Mouse (Mus musculus) heart, embryonic 15.5 days (tissue): ENCODE data around the gene U2surp. TPM values are rescaled to one million over a fixed set of nuclear protein-coding genes. Genes with fewer than 3 reads are reported as not detected.
A peak's percentile ranks its signal among the peaks of the same experiment; 100 is the strongest.

ENCODE experiments used
- ATAC-seq: fragments of 200-750 bp; cut with Nextera tagmentation; replicated peaks from 2 replicates; pipeline ENCODE4 v1.8.0; 2017; ENCODE audit warnings: low read depth, moderate TSS enrichment; ENCODE audit not compliant: insufficient number of reproducible peaks, insufficient read depth, low FRiP score
- H3K27ac ChIP-seq: fragments of 300-500 bp; sonication (generic); 2 replicates; pipeline ENCODE4 v1.5.1; 2015; ENCODE audit warnings: mild to moderate bottlenecking, inconsistent platforms
- H3K27me3 ChIP-seq: fragments of 300-500 bp; sonication (generic); 2 replicates; pipeline ENCODE4 v1.6.1; 2015; ENCODE audit warnings: inconsistent platforms
- H3K36me3 ChIP-seq: fragments of 300-500 bp; sonication (generic); 2 replicates; pipeline ENCODE4 v1.6.1; 2015; ENCODE audit warnings: mild to moderate bottlenecking, inconsistent platforms
- H3K4me1 ChIP-seq: fragments of 300-500 bp; sonication (generic); replicated peaks from 2 replicates; pipeline ENCODE4 v1.6.1; 2015; ENCODE audit warnings: inconsistent platforms
- H3K4me2 ChIP-seq: fragments of 300-500 bp; sonication (generic); 2 replicates; pipeline ENCODE4 v1.6.1; 2015; ENCODE audit warnings: inconsistent platforms, mild to moderate bottlenecking, moderate library complexity
- H3K4me3 ChIP-seq: fragments of 300-500 bp; sonication (generic); 2 replicates; pipeline ENCODE4 v1.5.1; 2015; ENCODE audit warnings: mild to moderate bottlenecking, inconsistent platforms
- H3K9ac ChIP-seq: fragments of 300-500 bp; sonication (generic); 2 replicates; pipeline ENCODE4 v1.6.1; 2015; ENCODE audit warnings: mild to moderate bottlenecking, inconsistent platforms
- H3K9me3 ChIP-seq: fragments of 300-500 bp; sonication (generic); replicated peaks from 2 replicates; pipeline ENCODE4 v1.6.1; 2016; ENCODE audit warnings: inconsistent platforms
- WGBS: fragments of 180-500 bp; shearing (Covaris S2); methylation state at CpG from one replicate; pipeline ENCODE4 v1.1.7; 2015; ENCODE audit warnings: mixed read lengths; 5-methylcytosine and 5-hydroxymethylcytosine counted together
- polyA plus RNA-seq: library from polyadenylated mRNA; unstranded; fragments of >200 nt; fragmentation: Nextera tagmentation; extraction: Ambion mirVana; gene quantifications from 2 replicates; pipeline ENCODE4 v1.2.1, GENCODE M21; 2015

The U2surp gene
- 67.8 and 92.3 TPM in 2 replicates for polyA plus RNA-seq

GRCm38 (mm10) chr9:95511472-95512330 is at the start of gene U2surp:
Gene U2surp, minus strand, starts transcription at chr9:95511996.
- H3K9me3 ChIP-seq = no peaks in the 10 kb centered on the region
- H3K4me3 ChIP-seq = peak within 1 kb of the TSS; percentile 93
- peaks cover 21% of the 10 kb centered on the region for H3K4me1 ChIP-seq
- peak within 1 kb of the TSS; percentile 87 for H3K4me2 ChIP-seq
- peak within 1 kb of the TSS; percentile 93 for H3K9ac ChIP-seq
- under 1% methylated on average over 74 of the region's 74 CpGs for WGBS
- ATAC-seq = peak; percentile 93
- no peaks in the 10 kb centered on the region for H3K27me3 ChIP-seq
- peak within 1 kb of the TSS; percentile 94 for H3K27ac ChIP-seq
- no peaks in the 10 kb centered on the region for H3K36me3 ChIP-seq

DNA sequence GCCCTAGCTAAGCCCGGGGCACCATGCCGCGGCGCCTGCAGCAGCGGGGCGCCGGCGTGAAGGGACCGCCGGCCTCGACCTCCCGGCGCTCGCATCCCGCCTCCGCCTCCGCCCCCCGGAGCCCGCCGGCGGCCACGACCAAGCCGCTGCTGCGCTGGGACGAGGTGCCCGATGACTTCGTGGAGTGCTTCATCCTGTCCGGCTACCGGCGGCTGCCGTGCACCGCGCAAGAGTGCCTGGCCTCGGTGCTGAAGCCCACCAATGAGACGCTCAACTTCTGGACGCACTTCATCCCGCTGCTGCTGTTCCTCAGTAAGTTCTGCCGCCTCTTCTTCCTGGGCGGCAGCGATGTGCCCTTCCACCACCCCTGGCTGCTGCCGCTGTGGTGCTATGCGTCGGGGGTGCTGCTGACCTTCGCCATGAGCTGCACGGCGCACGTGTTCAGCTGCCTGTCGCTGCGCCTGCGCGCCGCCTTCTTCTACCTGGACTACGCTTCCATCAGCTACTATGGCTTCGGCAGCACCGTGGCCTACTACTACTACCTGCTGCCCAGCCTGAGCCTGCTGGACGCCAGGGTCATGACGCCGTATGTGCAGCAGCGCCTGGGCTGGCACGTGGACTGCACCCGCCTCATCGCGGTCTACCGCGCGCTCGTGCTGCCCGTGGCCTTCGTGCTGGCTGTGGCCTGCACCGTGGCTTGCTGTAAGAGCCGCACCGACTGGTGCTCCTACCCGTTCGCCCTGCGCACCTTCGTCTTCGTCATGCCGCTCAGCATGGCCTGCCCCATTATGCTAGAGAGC is 48.3 kb upstream of the U2surp start:
- Histone ChIP-seq H3K27me3 (peaks cover 79% of the 10 kb centered on the region), H3K9ac (peak overlapping the region; percentile 54), H3K4me2 (peak overlapping the region; percentile 98), H3K4me1 (peaks cover 24% of the 10 kb centered on the region), H3K36me3 (no peaks in the 10 kb centered on the region), H3K9me3 (no peaks in the 10 kb centered on the region), H3K4me3 (peak overlapping the region; percentile 64), H3K27ac (no peak overlapping the region)
- WGBS = 12% methylated on average over 78 of the region's 78 CpGs
- ATAC-seq = peak; percentile 56

DNA sequence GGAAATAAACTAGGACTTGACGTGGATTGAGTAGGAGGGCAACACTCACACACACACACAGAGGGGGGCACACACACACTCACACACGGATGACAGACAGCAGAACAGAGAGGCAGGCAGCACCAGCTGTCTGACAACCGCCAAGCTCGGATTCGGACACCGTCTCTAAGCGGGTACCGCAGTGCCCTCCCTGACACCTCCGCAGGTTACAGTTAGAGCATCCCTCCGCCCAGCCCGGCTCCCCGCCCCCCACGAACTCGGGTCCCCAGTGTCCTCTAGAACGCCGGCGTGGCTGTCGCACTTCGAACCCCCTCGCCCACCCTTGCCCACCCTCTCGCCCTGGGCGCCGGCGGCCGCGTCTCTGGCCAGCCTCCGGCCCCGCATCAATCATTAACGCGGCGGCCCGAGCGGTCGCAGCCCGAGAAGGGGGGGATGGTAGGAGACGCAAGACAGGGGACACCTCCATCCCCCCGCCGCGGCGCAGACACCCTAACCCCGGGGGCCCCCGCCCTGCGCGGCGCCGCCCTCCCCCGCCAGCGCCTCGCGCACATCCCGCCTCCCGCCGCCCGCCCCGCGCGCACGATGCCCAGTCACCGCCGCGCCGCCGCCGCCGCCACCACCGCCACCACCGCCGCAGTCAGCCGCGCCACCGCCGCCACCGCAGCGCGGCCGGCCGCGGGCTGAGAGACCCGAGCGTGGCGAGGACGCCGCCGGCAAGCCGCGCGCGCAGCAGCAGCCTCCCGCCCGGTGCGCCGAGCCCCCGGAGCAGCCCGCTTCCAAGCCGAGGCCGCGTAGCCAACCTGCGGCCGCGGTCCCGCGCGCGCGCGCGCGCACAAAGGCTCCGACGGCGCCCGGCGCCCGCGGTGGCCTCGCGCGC is 47.5 kb upstream of the U2surp start, which contains the start of gene Paqr9:
TSS of gene Paqr9 (plus strand) at position 599 of the 877 bp plus-strand sequence.
- H3K27me3 ChIP-seq = peaks cover 79% of the 10 kb centered on the region
- peak within 1 kb of the TSS; percentile 98 for H3K4me2 ChIP-seq
- no peaks in the 10 kb centered on the region for H3K36me3 ChIP-seq
- no peaks in the 10 kb centered on the region for H3K9me3 ChIP-seq
- ATAC-seq = peak; percentile 42; the same call in 1 of the 2 replicates
- peaks cover 22% of the 10 kb centered on the region for H3K4me1 ChIP-seq
- H3K4me3 ChIP-seq = peak within 1 kb of the TSS; percentile 64
- under 1% methylated on average over 63 of the region's 118 CpGs for WGBS
- H3K27ac ChIP-seq = no peak within 1 kb of the TSS
- H3K9ac ChIP-seq = peak within 1 kb of the TSS; percentile 54

DNA sequence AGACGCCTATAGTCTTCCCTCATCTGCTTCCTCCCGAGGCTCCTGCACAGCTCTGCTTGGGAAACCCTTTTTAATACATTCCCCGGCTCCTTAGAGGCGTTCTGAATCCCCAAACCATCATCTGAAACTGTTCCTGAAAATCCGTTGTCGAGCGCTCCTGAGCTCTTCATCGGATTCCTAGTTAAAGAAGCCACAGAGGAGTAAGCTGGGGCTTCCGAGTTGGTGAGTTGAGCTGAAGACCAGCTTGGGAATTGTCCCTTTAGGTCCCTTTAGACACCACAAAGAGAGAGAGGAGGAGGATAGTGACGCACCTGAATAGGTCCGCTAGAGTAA is 46.9 kb upstream of the U2surp start:
- no peaks in the 10 kb centered on the region for H3K36me3 ChIP-seq
- H3K4me1 ChIP-seq = peaks cover 16% of the 10 kb centered on the region
- H3K4me2 ChIP-seq = peak overlapping the region; percentile 98
- peaks cover 81% of the 10 kb centered on the region for H3K27me3 ChIP-seq
- ATAC-seq = no peak
- H3K9me3 ChIP-seq = no peaks in the 10 kb centered on the region
- H3K27ac ChIP-seq = no peak overlapping the region
- WGBS = 12% methylated on average over 11 of the region's 11 CpGs
- H3K9ac ChIP-seq = no peak overlapping the region
- H3K4me3 ChIP-seq = peak overlapping the region; percentile 64

DNA sequence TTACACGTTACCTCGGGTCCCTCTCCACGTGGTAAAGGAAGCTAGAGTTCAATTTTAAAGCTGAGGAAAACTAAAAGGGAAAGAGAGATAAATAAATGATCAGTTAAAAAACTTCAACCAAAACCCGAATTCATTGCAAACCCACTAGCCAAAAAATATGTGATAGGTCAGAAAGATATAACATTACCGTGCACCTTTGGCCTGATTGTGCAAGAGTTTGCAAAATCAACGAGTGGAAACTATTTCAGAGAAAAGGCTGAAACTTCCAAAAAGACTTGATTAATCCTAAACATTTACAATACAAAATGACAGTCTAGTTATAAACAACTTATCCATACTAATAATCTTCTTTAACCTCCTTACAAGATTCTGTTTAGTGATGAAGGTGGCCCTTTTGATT is 45.9 kb upstream of the U2surp start:
- Histone ChIP-seq H3K36me3 (no peaks in the 10 kb centered on the region), H3K4me1 (peaks cover 16% of the 10 kb centered on the region), H3K27me3 (peaks cover 77% of the 10 kb centered on the region), H3K4me2 (no peak overlapping the region), H3K27ac (no peak overlapping the region), H3K9me3 (no peaks in the 10 kb centered on the region), H3K4me3 (no peak overlapping the region), H3K9ac (no peak overlapping the region)
- 65% methylated on average over 6 of the region's 6 CpGs for WGBS
- ATAC-seq = no peak

GRCm38 (mm10) chr9:95556067-95556512 is 44.3 kb upstream of the U2surp start:
- Histone ChIP-seq H3K4me3 (no peak overlapping the region), H3K9me3 (no peaks in the 10 kb centered on the region), H3K4me2 (no peak overlapping the region), H3K27me3 (peaks cover 60% of the 10 kb centered on the region), H3K27ac (no peak overlapping the region), H3K4me1 (peaks cover 22% of the 10 kb centered on the region), H3K36me3 (no peaks in the 10 kb centered on the region), H3K9ac (no peak overlapping the region)
- no peak for ATAC-seq
- WGBS = 79% methylated on average over 4 of the region's 4 CpGs

- Histone ChIP-seq H3K36me3 (no peaks in the 10 kb centered on the region), H3K4me2 (no peak overlapping the region), H3K9me3 (no peaks in the 10 kb centered on the region), H3K27me3 (peaks cover 52% of the 10 kb centered on the region), H3K4me3 (no peak overlapping the region), H3K9ac (no peak overlapping the region), H3K27ac (no peak overlapping the region), H3K4me1 (peaks cover 23% of the 10 kb centered on the region)
- ATAC-seq = no peak
- 63% methylated on average over 5 of the region's 5 CpGs for WGBS
Observed at GRCm38 (mm10) chr9:95555233-95555740, 43.5 kb upstream of the U2surp start.

GRCm38 (mm10) chr9:95554231-95555221 is 42.7 kb upstream of the U2surp start:
- H3K4me2 ChIP-seq = no peak overlapping the region
- H3K27me3 ChIP-seq = peaks cover 45% of the 10 kb centered on the region
- no peaks in the 10 kb centered on the region for H3K36me3 ChIP-seq
- H3K9me3 ChIP-seq = no peaks in the 10 kb centered on the region
- 79% methylated on average over 18 of the region's 18 CpGs for WGBS
- H3K4me1 ChIP-seq = peaks cover 25% of the 10 kb centered on the region
- H3K9ac ChIP-seq = no peak overlapping the region
- no peak overlapping the region for H3K27ac ChIP-seq
- no peak overlapping the region for H3K4me3 ChIP-seq
- ATAC-seq = no peak

- H3K27me3 ChIP-seq = peaks cover 25% of the 10 kb centered on the region
- no peaks in the 10 kb centered on the region for H3K9me3 ChIP-seq
- no peak overlapping the region for H3K9ac ChIP-seq
- H3K4me1 ChIP-seq = peaks cover 18% of the 10 kb centered on the region
- no peak overlapping the region for H3K27ac ChIP-seq
- H3K36me3 ChIP-seq = no peaks in the 10 kb centered on the region
- H3K4me3 ChIP-seq = no peak overlapping the region
- no peak for ATAC-seq
- 76% methylated on average over 10 of the region's 10 CpGs for WGBS
- H3K4me2 ChIP-seq = no peak overlapping the region
Observed at GRCm38 (mm10) chr9:95552175-95552705, 40.4 kb upstream of the U2surp start.
